Mouse (Mus musculus) MEL-GATA-1-ER (cell line): Measurements from ENCODE around the gene Cxcl17.
A peak's percentile ranks its signal among the peaks of the same experiment; 100 is the strongest.

Source experiments
- DNase-seq: peaks from one replicate; pipeline ENCODE4 v3.0.0-alpha.2; 2012; ENCODE audit warnings: low read depth; ENCODE audit errors: extremely low read depth

Gene Cxcl17

DNA sequence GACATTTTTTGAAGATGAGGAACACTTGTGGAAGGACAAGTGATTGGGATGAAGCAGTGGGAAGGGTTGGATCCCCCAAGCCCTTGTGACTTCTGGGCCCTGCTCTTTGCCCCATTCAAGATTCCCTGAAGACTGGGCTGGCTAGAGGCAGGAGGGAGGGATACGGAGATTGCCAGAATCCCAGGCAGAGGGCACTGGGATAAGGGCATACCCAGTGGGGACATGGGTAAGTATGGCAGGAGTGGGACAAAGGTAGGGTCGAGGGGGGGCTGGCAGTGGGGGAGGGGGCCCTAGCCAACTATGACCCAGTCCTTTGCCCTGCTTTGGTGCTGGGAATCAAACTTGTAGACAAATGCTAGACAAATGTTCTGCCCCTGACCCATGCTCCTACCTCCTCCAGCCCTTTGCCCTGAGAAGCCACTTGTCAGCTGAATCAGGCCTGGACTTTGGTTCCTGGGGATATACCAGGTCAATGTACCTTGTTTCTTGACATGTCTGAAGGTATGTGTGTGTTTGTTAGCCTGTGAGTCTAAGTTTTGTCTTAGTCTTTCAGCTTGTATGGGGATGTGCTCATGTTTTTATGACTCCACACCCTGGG is 20.7 kb downstream of the Cxcl17 start:
- no peak for DNase-seq

DNA sequence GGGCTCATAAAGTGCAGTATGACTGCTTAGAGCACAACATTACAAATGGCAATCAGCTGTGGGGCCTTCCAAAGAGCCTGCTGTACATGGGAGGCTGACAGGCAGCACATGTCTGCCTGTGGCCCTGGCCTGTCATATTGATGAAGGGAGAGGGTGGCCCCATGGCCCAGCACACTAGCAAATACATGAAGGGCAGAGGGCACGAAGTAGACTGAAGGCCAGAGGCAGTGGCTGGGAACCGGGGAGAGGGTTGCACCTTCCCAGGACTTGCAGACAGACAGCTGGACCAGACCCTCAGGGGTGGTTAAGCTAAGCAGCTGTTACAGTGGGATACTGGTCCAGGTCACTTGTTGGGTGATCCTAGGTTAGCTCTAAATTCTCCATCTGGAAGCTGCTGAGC is 21.7 kb downstream of the Cxcl17 start:
- DNase-seq: no peak

DNA sequence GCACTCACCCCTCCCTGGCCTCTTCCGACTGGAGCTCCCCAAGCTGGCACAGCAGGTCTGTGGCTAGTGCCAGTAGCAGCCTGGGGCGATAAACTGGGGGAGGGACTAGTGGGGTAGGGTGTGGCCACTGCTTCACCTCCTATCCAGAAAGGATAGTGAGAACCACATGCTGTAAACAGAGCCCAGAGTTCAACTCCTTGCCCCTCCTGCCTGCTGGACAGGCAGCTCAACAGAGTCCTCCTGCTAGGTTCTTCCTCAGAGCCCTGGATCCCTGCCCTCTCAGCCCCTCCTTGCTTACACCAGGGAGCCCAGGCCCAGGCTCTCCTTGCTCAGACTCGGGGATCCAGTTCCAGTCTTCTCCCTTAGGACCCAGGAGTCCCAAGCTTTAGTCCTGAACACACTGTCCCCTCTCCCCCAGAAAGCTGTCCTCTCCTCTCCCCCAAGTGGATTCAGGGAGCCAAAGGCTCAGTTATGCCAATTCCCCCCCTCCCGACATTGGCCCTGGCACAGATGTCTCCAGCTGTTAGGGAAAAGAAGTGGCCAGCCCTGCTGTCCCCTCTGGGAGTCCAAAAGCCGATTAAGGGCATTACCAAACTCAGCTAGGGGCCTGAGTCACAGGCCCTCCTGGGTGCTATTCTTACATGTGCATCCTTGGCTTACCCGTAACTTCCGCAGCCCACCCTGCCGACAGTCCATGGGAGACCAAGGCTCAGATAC is 22.5 kb downstream of the Cxcl17 start:
- DNase-seq: peak; percentile 70

DNA sequence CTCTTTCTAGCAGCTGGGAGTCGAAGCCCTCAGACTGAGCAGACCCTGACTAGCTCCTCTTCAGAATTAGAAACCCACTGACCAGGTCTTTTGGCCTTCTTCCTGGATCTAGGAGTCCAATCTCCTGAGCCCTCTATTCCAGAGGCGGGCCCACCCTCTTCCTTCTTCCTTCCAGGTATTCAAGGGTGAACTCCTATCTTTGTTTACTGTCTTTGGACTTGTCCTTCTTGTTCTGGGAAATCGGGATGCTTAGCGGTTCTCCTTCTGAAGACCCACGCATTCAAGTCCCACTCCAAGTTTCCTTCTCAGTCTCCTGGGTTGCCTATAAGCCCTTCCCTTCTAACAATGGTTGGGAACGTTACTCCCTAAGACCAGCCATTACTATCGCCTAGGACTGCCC is 23.8 kb downstream of the Cxcl17 start:
- no peak for DNase-seq

DNA sequence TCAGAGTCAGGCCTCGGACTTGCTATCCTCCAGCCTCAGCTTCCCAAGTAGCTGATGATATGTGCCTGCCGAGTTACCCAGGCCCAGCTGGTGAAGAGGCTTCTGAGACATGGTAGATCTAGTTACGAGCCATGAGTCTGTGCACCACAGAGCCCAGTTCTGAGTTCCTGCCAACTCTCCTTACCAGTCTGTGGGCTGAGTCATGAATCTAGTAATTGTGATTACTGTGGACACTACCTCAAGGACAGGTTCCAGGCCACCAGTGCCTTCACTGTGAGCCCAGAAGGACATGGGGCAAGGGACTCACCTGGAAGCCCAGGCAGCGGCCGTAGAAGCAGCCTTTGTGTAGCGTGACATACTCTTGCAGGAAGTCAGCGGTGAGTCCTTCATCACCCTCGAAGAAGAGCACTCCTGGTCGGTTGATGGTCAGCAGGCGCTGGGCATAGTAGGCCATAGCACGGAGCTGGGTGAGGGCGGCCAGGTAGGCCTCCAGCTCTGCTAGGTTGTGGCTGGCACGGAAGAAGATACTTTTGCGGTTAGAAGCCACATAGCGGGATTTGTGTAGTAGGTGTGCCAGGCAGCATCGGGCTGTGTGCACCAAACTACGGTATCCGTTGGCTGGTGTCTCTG is 24.8 kb downstream of the Cxcl17 start:
- no peak for DNase-seq

DNA sequence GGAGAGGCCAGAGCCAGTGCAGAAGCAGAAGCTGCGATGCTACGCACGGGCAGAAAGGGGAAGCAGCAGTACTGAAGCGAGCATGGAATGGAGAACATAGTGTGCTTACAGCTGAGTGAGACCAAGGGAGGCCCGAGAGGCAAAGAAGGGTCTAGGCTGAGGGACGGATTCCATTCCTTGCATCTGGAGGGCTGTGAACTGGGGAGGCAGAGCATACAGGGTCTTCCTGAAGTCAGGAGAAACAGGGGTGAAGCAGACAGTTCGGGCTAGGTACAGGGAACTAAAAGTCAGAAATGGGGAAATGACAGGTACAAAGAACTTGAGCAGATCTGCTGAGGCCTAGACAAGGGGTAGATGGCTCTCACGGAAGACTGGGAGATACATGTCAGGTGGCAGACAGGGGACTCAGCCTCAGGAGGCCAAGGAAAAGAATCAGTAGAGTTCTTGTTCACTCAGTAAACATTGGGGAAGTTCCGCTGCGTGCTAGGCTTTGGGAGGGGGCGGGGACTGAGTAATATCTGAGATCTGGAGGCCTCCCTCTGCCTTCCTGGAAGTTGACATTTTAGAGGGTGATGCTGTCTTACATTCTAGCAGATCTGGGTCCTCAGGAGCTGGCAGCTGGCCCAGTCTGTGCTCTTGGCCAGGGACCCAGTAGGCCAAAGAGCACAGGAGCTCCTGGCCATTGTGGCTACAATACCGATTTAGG is 26.7 kb downstream of the Cxcl17 start:
- DNase-seq: peak; percentile 82

DNA sequence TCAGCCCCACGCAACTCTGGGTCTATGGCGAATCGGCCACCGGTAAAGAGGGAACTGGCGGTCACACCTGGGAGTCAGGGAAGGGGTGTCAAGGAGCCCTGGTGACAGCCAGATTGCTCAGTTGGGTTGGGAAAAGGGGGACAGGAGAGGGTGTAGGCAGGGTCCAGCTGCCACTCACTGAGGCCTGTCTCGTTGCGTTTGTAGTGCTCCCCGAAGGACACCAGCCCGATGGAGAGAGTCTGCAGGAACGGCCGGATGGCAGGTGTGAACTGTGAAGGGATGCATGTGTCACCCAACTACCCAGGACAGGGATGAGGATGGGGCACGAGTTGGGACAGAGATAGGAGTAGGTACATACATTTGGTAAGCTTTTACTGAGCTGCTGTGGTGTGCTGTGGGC is 27.4 kb downstream of the Cxcl17 start:
- DNase-seq: no peak

DNA sequence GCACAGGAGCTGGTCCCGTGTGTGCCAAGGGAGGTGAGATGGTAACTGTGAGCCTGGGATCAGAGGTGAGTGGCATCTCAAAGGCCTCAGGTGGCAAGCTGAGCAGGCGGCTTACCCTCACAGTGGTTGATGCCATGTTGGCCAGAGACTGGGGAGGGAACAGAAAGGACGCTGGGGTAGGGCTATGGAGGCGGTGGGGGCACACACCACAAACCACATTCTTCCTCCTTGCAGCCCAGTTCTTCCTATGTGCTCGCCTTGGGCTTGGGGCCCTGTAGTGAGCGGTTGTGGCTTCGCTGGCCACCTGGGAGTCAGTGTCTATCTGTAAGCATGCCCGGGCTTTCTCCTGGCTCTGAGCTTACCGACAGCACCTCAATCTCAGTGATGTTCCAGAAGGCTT is 27.9 kb downstream of the Cxcl17 start:
- no peak for DNase-seq

DNA sequence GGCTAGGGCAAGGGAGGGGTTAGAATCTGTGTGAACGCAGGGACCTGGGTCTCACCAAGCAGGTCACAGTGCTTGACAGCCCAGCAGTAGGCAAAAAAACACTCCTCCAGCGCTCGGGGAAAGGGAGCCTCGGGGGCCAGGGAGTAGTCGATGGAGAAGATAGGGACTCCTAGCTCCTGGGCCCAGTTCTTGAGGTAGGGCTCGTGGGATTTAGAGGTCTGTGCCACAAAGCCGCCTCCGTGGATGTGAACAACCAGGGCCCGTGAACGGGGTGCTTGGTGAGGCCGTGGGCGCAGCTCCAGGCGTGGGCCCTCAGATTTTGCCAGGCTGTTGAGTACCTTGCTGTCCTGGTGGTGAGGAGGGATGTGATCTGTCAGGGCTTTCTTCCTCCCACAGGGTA is 28.4 kb downstream of the Cxcl17 start:
- no peak for DNase-seq

DNA sequence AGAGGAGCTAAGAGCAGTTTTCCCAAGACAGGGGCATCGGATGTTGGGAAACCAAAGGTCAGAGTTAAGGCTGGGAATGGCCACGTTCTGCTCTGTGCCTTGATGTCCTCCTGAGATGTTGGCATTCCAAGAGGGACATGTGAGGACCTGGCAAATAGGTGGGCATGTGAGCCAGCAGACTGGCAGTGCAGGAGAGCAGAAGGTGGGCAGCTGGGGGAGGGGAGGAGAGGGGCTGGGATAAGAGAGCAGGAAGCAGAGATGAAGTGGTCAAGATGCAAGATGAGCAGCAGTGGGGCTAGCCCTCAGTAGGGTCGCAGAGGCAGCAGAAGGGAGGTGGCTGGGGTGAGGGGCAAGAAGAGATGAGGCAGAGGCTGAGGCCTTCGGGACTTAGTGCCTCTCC is 28.8 kb downstream of the Cxcl17 start:
- DNase-seq: no peak

DNA sequence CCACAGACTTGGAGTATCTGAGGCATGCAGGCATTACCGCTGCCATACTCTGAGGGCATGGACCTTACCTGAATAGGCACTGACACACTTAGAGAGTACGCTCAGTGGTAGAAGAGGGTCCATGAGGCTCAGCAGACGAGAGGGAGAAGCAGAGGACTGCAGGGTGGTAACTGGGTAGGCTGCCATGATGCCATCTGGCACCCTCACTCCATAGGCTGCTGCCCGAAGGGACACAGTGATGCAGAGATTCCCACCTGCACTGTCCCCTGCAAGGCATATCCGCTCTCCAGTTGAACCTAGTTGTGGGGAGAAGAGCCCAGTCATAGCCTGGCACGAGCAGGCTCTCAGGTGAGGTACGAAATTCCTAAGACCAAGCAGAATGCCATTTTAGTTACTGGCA is 29.3 kb downstream of the Cxcl17 start:
- no peak for DNase-seq

DNA sequence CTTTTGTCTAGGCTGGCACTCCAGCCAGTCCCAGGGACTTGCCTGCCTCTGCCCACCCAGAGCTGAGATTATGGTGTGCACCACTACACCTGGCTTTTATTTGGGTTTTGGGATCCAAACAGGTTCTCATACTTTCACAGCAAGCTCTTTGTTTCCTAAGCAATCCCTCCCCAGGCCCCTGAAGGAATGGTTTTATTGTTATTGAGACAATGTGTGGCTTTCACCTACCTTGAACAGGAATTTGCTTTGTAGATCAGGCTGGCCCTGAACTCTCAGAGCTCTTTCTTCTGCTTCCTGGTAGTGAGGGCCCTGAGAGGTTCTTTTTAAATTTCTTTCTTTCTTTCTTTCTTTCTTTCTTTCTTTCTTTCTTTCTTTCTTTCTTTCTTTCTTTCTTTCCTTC is 30.1 kb downstream of the Cxcl17 start:
- DNase-seq: no peak

DNA sequence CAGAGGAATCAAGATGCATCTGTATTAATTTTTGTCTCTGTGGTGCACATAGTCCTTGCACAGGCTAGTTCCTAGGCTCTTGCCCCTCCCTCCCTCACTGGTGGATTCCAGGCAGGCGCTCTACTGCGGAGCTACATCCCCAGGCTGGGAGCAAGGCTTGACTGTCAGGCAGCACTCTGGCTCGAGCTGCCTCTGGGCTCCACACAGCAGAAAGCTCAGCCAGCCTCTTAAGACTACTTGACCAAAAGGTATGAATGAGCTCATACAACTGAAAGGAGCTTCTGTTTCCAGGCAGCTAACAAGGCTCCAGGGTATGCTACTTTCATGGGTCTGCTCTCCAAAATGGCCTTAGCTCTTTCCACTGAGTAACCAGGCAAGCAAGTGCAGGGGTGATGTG is 31.4 kb downstream of the Cxcl17 start:
- no peak for DNase-seq

DNA sequence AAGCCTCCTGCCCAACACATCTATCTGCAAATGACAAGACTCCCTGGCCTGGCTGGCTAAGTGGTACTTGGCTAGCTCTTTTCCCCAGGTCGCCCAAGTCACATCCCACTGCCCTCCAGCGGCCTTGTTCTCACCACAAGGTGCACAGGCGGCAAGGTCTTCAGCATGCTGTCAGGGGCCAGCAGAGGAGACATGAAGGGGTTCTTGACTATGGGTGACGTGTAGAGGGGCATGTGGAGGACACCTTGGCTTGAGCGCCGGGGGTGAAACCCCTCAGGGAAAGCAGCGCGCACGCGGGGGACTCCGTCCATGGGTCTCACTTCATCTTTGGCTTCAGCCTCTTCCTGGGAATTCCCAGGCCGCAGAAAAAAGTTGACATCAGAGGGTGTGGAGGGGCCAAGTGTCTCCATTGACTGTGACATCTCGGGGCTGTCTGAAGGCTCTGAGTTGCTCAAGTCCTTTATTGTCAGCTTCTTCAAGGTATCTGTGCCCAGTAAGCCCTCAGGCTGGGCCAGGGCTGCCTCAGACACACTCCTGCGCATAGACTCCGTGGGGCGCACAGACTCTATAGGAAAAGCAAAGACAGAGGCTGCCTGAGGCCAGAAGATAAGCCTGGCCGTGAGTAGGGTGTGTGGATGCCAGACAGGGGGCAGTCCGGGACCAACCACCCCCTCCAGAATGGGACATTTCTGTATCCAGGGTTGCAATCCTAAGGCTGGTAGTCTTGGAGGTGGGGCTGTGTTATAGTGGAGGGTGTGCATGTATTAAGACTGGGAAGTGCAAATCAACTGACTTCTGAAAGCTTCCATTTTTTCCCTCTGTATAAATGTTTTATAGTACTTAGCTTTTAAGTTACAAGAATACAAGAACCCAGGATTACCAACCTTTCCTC is 32.0 kb downstream of the Cxcl17 start:
- DNase-seq: no peak

DNA sequence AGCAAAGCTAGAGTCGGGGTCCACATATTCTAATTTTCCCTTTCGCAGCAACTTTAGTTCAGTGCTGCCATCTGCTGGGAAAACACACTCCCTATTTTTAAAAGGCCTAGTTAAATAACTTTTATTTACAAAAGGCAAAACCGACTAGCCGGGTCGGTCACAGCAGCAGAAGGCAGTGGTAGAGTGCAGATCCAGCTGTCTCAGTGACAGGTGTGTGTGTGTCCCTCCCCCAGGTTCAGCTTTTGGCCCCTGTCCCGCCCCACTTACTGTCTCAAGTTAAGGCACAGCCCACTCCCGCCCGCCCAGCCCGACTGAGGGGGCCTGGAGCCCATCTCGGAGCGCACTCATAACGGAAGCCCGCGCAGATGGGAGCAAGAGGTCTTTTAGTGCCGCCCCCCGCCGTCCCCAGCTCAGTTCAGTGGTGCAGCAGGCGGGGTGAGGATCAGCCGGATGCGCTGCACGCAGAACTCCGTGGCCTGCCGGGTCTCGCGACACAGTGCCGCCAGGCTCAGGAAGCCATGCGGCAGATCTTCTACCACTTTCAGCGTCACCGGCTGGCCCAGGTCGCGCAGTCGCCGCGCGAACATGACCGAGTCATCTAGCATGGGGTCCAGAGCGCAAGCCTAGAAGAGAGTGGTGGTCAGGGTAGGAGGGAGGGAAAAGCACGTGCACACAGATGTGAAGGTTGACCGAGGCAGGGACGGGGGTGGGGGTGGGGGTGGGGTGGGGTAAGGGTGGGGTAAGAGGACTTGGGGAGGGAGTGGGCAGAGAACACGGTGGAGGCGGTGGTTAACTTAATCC is 32.9 kb downstream of the Cxcl17 start:
- no peak for DNase-seq

DNA sequence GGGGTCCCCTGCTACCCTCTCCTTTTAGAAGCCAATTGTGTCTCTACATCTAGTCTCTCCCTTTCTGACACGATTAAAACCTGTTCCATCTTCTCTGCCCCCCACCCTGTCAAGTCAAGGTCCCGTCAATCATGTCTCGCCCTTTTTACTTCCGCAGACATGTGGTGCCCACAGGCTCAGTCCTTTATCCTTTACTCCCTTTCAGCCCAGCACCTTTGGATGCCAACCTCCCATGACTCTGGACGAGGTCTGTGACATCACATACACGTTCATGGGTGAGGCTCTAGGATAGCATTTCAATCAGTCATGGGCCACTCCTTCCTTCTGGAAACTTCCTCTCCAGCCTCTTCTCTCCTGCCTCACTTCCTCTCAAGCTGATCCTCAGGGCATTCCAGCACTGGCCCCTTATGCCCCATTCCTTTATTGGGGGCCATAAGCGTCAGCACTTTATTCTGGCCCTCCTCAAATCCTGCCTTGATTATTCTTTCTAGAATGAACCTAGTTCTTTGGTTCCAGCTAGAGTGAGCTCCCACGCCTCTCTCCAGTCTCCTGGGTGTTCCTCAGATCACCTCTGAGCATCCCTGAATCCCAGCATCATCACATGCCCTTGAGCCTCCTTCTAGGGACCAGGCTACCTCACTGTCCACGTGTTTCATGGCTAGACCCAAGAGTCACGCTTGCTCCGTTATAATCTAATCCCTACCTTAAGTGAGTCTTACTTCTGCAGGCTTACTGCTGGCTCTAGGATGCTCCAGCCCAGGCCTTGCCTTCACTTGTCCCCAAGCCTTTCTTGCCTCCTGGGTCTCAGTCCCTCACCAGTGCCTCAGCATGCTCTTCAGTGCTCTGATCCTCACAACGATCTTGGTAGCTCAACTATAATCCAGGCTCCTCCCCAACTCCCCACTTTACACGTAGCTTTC is 34.2 kb downstream of the Cxcl17 start:
- DNase-seq: no peak

DNA sequence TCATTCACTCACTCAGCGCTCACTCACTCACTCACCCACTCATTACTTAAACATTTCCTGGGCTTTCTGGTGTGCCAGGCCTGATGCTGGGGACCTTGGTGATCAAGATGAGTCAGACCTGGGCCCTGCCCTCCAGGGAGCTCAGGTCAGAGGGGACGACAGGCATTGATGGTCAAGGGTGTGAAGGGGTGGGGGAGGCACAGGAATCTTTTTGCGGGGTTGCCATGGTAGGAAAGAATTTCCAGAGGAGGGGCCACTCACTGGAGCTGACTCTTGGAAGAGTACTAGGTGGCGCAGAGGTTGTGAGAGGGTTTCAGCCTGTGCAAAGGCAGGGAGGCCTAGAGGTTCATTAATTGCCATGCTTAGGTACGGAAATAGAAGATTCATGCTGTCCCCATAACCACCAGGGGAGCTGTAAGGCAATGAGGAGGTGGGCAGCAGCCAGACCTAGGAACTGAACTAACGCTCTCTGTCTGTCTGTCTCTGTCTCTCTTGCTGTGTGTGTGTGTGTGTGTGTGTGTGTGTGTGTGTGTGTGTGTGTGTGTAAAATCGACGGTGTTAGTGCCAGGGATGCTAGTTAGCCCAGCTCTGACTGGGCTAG is 35.5 kb downstream of the Cxcl17 start:
- DNase-seq: no peak

DNA sequence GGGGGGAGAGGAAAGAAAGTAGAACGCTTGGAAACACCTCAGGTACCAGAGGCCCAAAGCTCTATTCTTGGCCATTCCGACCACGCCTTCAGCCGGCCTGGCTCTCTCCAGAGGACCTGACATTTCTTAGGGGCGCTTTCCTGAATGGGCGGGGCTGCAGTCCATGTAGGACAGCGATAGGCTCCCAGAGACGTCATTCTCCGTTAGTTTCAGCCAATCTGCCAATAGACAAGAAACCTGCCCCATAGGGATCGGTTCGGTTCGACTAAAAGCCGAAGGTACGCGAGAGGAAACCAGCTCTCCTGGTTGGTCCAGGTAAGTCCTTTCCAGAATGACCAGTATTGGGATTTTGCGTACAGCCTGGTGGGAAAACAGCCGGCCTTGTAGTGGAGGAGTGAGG is 36.1 kb downstream of the Cxcl17 start:
- DNase-seq: peak; percentile 88

DNA sequence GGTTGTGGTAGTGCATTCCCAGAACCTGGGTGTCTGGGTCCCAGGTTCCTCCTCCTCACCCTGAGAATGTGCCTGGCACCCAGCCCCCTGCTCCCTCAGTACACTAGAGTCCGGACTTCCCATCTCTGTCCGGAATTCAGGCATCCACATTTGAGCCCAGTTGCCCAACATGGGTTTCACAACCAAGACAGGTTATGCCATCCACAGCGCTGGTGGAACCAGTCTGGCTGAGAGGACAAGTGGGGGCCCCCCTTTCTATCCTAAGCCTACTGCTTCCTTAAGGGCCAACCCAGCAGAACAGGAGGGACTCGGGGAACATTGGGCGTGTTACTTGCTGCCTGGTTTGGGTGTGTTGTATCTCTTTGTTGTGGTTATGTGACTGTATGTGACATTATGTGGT is 40.2 kb downstream of the Cxcl17 start:
- no peak for DNase-seq
